Mouse (Mus musculus) midbrain, postnatal 0 days (tissue): ENCODE measurements at regions not wholly inside any gene's neighbourhood (a gene's known extent, or its start where the extent isn't known, plus 50 kb on each side); places are given as distances from the start of the nearest gene placed in this dataset.

Experiments used
- ATAC-seq: fragments of 200-750 bp; cut with Nextera tagmentation; 2 replicates; pipeline ENCODE4 v1.8.0; 2017; ENCODE audit warnings: moderate number of reproducible peaks, mild to moderate bottlenecking, moderate TSS enrichment, moderate library complexity; ENCODE audit not compliant: low FRiP score
- DNase-seq: peaks from one replicate; pipeline ENCODE4 v3.0.0-alpha.2; 2015; ENCODE audit warnings: low spot score
- H3K27ac ChIP-seq: fragments of 300-500 bp; sonication (generic); 2 replicates; pipeline ENCODE4 v1.5.1; 2014; ENCODE audit warnings: low read depth, mild to moderate bottlenecking, low read length, mixed read lengths
- H3K27me3 ChIP-seq: fragments of 300-500 bp; sonication (generic); 2 replicates; pipeline ENCODE4 v1.6.1; 2014; ENCODE audit warnings: low read length, control low read depth, mixed read lengths; ENCODE audit not compliant: insufficient read depth
- H3K36me3 ChIP-seq: fragments of 300-500 bp; sonication (generic); 2 replicates; pipeline ENCODE4 v1.6.1; 2014; ENCODE audit warnings: low read length, control low read depth, mixed read lengths; ENCODE audit not compliant: insufficient read depth
- H3K4me1 ChIP-seq: fragments of 300-500 bp; sonication (generic); 2 replicates; pipeline ENCODE4 v1.6.1; 2014; ENCODE audit warnings: mild to moderate bottlenecking, control low read depth, antibody characterized with exemption, low read length, mixed read lengths; ENCODE audit not compliant: insufficient read depth
- H3K4me2 ChIP-seq: fragments of 300-500 bp; sonication (generic); 2 replicates; pipeline ENCODE4 v1.6.1; 2014; ENCODE audit warnings: low read depth, mild to moderate bottlenecking, low read length, mixed read lengths; ENCODE audit not compliant: poor library complexity, severe bottlenecking
- H3K4me3 ChIP-seq: fragments of 300-500 bp; sonication (generic); 2 replicates; pipeline ENCODE4 v1.5.1; 2014; ENCODE audit warnings: low read depth, mild to moderate bottlenecking, low read length, moderate library complexity
- H3K9ac ChIP-seq: fragments of 300-500 bp; sonication (generic); replicated peaks from 2 replicates; pipeline ENCODE4 v1.6.1; 2014; ENCODE audit warnings: mild to moderate bottlenecking, low read length, moderate library complexity, mixed read lengths; ENCODE audit not compliant: poor library complexity, severe bottlenecking
- H3K9me3 ChIP-seq: fragments of 300-500 bp; sonication (generic); 2 replicates; pipeline ENCODE4 v1.6.1; 2016; ENCODE audit warnings: low read length, control low read depth
- CTCF ChIP-seq: IDR thresholded peaks from 2 replicates; pipeline ENCODE4 v1.5.1; 2016; ENCODE audit warnings: antibody characterized with exemption, mild to moderate bottlenecking
- WGBS: fragments of 180-500 bp; shearing (Covaris S2); extraction: QIAGEN DNeasy Blood & Tissue Kit; methylation state at CpG from one replicate; pipeline ENCODE4 v1.1.7; 2014; 5-methylcytosine and 5-hydroxymethylcytosine counted together

GRCm38 (mm10) chr6:80862256-80862655 is 843.6 kb downstream of the Lrrtm4 start:
- no peaks in the 10 kb centered on the region for H3K27me3 ChIP-seq
- no peaks in the 10 kb centered on the region for H3K36me3 ChIP-seq
- WGBS = 81% methylated on average over 2 of the region's 2 CpGs
- no peak for DNase-seq
- no peak overlapping the region for H3K4me3 ChIP-seq
- no peak overlapping the region for H3K4me2 ChIP-seq
- H3K9ac ChIP-seq = no peak overlapping the region
- no peaks in the 10 kb centered on the region for H3K9me3 ChIP-seq
- no peak for ATAC-seq
- no peak overlapping the region for H3K27ac ChIP-seq
- no peak for TF ChIP-seq CTCF
- H3K4me1 ChIP-seq = no peaks in the 10 kb centered on the region

- H3K27ac ChIP-seq = no peak overlapping the region
- H3K4me1 ChIP-seq = no peaks in the 10 kb centered on the region
- no peaks in the 10 kb centered on the region for H3K9me3 ChIP-seq
- H3K4me2 ChIP-seq = no peak overlapping the region
- ATAC-seq (no peak), DNase-seq (no peak)
- TF ChIP-seq CTCF = no peak
- H3K9ac ChIP-seq = no peak overlapping the region
- no peaks in the 10 kb centered on the region for H3K36me3 ChIP-seq
- no peak overlapping the region for H3K4me3 ChIP-seq
- WGBS = 88% methylated on average over 2 of the region's 2 CpGs
- H3K27me3 ChIP-seq = no peaks in the 10 kb centered on the region
Observed at GRCm38 (mm10) chr6:80862741-80863140, 844.1 kb downstream of the Lrrtm4 start.

GRCm38 (mm10) chr6:80865809-80866603 is 847.3 kb downstream of the Lrrtm4 start:
- no peak overlapping the region for H3K9ac ChIP-seq
- DNase-seq = no peak
- no peak for TF ChIP-seq CTCF
- no peak for ATAC-seq
- no peak overlapping the region for H3K4me2 ChIP-seq
- H3K27me3 ChIP-seq = no peaks in the 10 kb centered on the region
- H3K27ac ChIP-seq = no peak overlapping the region
- WGBS = 84% methylated on average over 6 of the region's 6 CpGs
- H3K4me1 ChIP-seq = no peaks in the 10 kb centered on the region
- H3K4me3 ChIP-seq = no peak overlapping the region
- H3K36me3 ChIP-seq = no peaks in the 10 kb centered on the region
- no peaks in the 10 kb centered on the region for H3K9me3 ChIP-seq

- no peaks in the 10 kb centered on the region for H3K27me3 ChIP-seq
- 64% methylated on average over 3 of the region's 3 CpGs for WGBS
- H3K9me3 ChIP-seq = no peaks in the 10 kb centered on the region
- H3K4me3 ChIP-seq = no peak overlapping the region
- peak; percentile 82 for DNase-seq
- no peak overlapping the region for H3K9ac ChIP-seq
- no peaks in the 10 kb centered on the region for H3K4me1 ChIP-seq
- no peak for TF ChIP-seq CTCF
- H3K27ac ChIP-seq = no peak overlapping the region
- H3K4me2 ChIP-seq = no peak overlapping the region
- no peaks in the 10 kb centered on the region for H3K36me3 ChIP-seq
- ATAC-seq = no peak
Observed at GRCm38 (mm10) chr6:80885363-80885762, 866.7 kb downstream of the Lrrtm4 start.

- H3K36me3 ChIP-seq = no peaks in the 10 kb centered on the region
- H3K9me3 ChIP-seq = no peaks in the 10 kb centered on the region
- no peak overlapping the region for H3K9ac ChIP-seq
- H3K27me3 ChIP-seq = no peaks in the 10 kb centered on the region
- no peak overlapping the region for H3K4me2 ChIP-seq
- no peak for TF ChIP-seq CTCF
- DNase-seq (no peak), ATAC-seq (no peak)
- no peak overlapping the region for H3K4me3 ChIP-seq
- WGBS = 91% methylated on average over 2 of the region's 2 CpGs
- no peak overlapping the region for H3K27ac ChIP-seq
- no peaks in the 10 kb centered on the region for H3K4me1 ChIP-seq
Observed at GRCm38 (mm10) chr6:80905220-80905619, 886.5 kb downstream of the Lrrtm4 start.

GRCm38 (mm10) chr6:80929799-80930198 is 911.1 kb downstream of the Lrrtm4 start:
- no peaks in the 10 kb centered on the region for H3K9me3 ChIP-seq
- WGBS = 70% methylated on average over 1 of the region's 1 CpGs
- ATAC-seq (no peak), DNase-seq (no peak)
- no peak overlapping the region for H3K4me3 ChIP-seq
- H3K4me2 ChIP-seq = no peak overlapping the region
- no peak for TF ChIP-seq CTCF
- no peaks in the 10 kb centered on the region for H3K4me1 ChIP-seq
- no peaks in the 10 kb centered on the region for H3K27me3 ChIP-seq
- no peak overlapping the region for H3K9ac ChIP-seq
- no peaks in the 10 kb centered on the region for H3K36me3 ChIP-seq
- H3K27ac ChIP-seq = no peak overlapping the region
